Mouse (Mus musculus): Measurements from ENCODE around the gene Dnah2. TPM values are rescaled to one million over a fixed set of nuclear protein-coding genes. Genes with fewer than 3 reads are reported as not detected.

The Dnah2 gene
- polyA plus RNA-seq, 1 experiment from 2014 or later: 6.2 TPM

DNA sequence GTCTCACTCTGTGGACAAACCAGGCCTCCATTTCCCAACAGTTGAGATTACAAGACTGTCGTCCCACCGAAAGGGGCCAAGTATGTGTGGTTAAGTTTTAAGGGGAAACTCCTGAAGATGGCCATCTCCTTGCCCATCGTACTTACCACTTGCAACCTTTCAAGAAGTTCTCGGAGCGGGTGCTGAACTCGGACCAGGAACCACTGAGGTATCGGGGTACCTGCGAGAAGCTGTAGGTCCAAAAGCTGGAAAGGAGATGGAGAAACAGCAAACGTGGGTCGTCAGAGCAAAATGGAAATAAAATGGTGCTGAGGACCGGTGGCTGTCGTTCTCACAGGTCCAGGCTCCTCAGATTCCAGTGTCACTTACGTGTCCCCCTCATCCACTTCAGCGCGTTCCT, 29.4 kb upstream of the Dnah2 start:
- H3K9ac ChIP-seq (ENCODE audit: low read depth, low read length): peak overlapping the region; percentile 86
- ATAC-seq (ENCODE audit: low read depth) (no peak), DNase-seq (ENCODE audit: low spot score) (no peak)
- peak overlapping the region; percentile 73 for H3K4me3 ChIP-seq (ENCODE audit: low read depth, low read length)
- H3K27ac ChIP-seq (replicated peaks; ENCODE audit: low read depth, low read length): peak overlapping the region; percentile 75; the same call in 1 of the 2 replicates
- H3K9me3 ChIP-seq (ENCODE audit: control insufficient read depth, low read length): no peaks in the 10 kb centered on the region
- 11% methylated on average over 14 of the region's 15 CpGs for WGBS
- no peaks in the 10 kb centered on the region for H3K27me3 ChIP-seq (replicated peaks; ENCODE audit: control insufficient read depth, insufficient read depth, low read length)
- H3K36me3 ChIP-seq (ENCODE audit: control insufficient read depth, insufficient read depth, low read length): peaks cover 20% of the 10 kb centered on the region; the same call in 1 of the 2 replicates
- peak overlapping the region; percentile 69 for H3K4me2 ChIP-seq (ENCODE audit: low read depth, low read length)
- H3K4me1 ChIP-seq (ENCODE audit: control insufficient read depth, insufficient read depth, low read length): peaks cover 22% of the 10 kb centered on the region

DNA sequence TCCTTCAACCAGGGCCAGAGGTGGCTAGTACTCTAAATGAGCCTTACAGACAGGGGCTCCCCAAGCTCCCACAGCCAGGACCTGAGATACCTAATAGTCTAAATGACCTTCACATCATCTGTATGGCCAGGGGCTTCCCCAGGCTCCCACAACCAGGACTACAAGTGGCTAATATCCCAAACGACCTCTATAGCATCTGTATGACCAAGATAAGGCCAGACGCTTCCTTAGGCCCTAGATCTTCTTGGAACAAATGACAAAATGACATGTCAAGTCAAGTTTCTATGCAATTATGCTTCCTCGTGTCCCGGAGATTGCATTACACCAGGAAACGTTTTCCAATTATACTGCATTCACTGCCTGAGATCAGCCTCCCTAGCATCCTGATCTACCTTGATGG, 27.4 kb upstream of the Dnah2 start:
- H3K4me1 ChIP-seq (ENCODE audit: control insufficient read depth, insufficient read depth, low read length): peaks cover 17% of the 10 kb centered on the region
- no peak overlapping the region for H3K4me2 ChIP-seq (ENCODE audit: low read depth, low read length)
- no peaks in the 10 kb centered on the region for H3K9me3 ChIP-seq (ENCODE audit: control insufficient read depth, low read length)
- H3K9ac ChIP-seq (ENCODE audit: low read depth, low read length): peak overlapping the region; percentile 34; the same call in 1 of the 2 replicates
- H3K27me3 ChIP-seq (replicated peaks; ENCODE audit: control insufficient read depth, insufficient read depth, low read length): no peaks in the 10 kb centered on the region
- H3K36me3 ChIP-seq (ENCODE audit: control insufficient read depth, insufficient read depth, low read length): peaks cover 28% of the 10 kb centered on the region; the same call in 1 of the 2 replicates
- DNase-seq (ENCODE audit: low spot score): no peak
- WGBS: 66% methylated on average over 5 of the region's 5 CpGs
- no peak for ATAC-seq (ENCODE audit: low read depth)
- no peak overlapping the region for H3K27ac ChIP-seq (replicated peaks; ENCODE audit: low read depth, low read length)
- no peak overlapping the region for H3K4me3 ChIP-seq (ENCODE audit: low read depth, low read length)

DNA sequence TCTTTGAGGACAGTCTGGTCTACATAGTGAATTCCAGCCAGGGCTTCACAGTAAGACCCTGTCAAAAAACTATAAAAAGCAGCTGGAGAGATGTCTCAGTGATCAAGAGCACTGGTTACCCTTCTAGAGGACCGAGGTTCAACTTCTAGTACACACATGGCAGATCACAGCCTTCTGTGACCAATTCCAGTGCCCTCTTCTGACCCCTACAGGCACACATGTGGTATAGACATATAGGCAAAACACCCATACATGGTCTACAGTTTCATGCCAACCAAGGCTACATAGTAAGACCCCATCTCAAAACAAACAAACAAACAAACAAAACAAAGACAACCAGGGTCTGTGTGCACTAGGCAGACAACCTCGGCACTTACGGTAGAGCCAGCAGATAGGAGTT, 26.3 kb upstream of the Dnah2 start:
- Histone ChIP-seq H3K27me3 (replicated peaks; ENCODE audit: control insufficient read depth, insufficient read depth, low read length) (no peaks in the 10 kb centered on the region), H3K9me3 (ENCODE audit: control insufficient read depth, low read length) (no peaks in the 10 kb centered on the region), H3K4me3 (ENCODE audit: low read depth, low read length) (no peak overlapping the region), H3K4me2 (ENCODE audit: low read depth, low read length) (no peak overlapping the region), H3K9ac (ENCODE audit: low read depth, low read length) (no peak overlapping the region), H3K27ac (replicated peaks; ENCODE audit: low read depth, low read length) (no peak overlapping the region), H3K4me1 (ENCODE audit: control insufficient read depth, insufficient read depth, low read length) (peaks cover 17% of the 10 kb centered on the region), H3K36me3 (ENCODE audit: control insufficient read depth, insufficient read depth, low read length) (peaks cover 39% of the 10 kb centered on the region)
- 68% methylated on average over 3 of the region's 3 CpGs for WGBS
- ATAC-seq (ENCODE audit: low read depth): no peak
- peak; percentile 56 for DNase-seq (ENCODE audit: low spot score)

DNA sequence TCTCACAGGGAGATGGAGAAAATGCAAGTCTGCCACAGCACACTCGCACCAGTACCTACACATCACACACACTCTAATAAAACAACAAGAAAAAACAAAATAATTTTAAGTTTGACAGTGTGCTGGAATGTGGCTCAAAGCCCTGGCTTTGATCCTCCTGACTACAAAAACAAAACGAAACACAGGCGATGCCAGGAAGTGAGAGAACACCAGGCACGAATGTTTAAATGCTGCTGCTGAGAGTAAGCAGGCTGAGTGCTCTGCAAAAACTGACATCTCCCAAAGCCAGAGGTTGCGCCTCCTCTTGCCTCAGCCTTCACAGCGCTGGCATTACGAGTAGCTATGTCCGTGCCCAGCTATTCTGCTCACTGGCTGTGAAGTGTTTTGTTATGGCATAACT, 16.2 kb upstream of the Dnah2 start:
- WGBS: 70% methylated on average over 8 of the region's 8 CpGs
- DNase-seq (ENCODE audit: low spot score) (no peak), ATAC-seq (ENCODE audit: low read depth) (no peak)
- H3K9ac ChIP-seq (ENCODE audit: low read depth, low read length): no peak overlapping the region
- no peak overlapping the region for H3K4me3 ChIP-seq (ENCODE audit: low read depth, low read length)
- H3K27ac ChIP-seq (replicated peaks; ENCODE audit: low read depth, low read length): 0 out of 2 replicates have a peak overlapping the region, but pooled peaks have one; percentile 10
- no peaks in the 10 kb centered on the region for H3K9me3 ChIP-seq (ENCODE audit: control insufficient read depth, low read length)
- H3K27me3 ChIP-seq (replicated peaks; ENCODE audit: control insufficient read depth, insufficient read depth, low read length): no peaks in the 10 kb centered on the region
- H3K36me3 ChIP-seq (ENCODE audit: control insufficient read depth, insufficient read depth, low read length): peaks cover 53% of the 10 kb centered on the region
- H3K4me2 ChIP-seq (ENCODE audit: low read depth, low read length): no peak overlapping the region
- H3K4me1 ChIP-seq (ENCODE audit: control insufficient read depth, insufficient read depth, low read length): peaks cover 16% of the 10 kb centered on the region

DNA sequence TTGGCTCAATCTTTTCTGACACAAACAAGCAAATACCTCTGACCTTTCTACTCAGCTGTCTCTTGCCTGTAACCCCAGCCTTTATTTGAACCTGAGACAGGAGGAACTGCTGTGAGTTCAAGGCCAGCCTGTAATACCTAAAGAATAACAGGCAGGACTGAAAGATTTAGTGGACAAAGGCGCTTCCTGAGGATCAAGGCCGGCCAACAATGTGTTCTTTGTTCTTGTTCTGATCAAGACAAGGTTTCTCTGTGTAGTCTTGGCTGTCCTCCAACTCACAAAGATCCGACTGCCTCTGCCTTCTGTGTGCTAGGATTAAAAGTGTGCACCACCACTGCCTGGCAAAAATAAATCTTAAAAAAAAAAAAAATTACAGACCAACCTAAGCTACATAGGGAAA, 15.5 kb upstream of the Dnah2 start:
- Histone ChIP-seq H3K9ac (ENCODE audit: low read depth, low read length) (no peak overlapping the region), H3K27me3 (replicated peaks; ENCODE audit: control insufficient read depth, insufficient read depth, low read length) (no peaks in the 10 kb centered on the region), H3K9me3 (ENCODE audit: control insufficient read depth, low read length) (no peaks in the 10 kb centered on the region), H3K36me3 (ENCODE audit: control insufficient read depth, insufficient read depth, low read length) (peaks cover 48% of the 10 kb centered on the region), H3K4me3 (ENCODE audit: low read depth, low read length) (no peak overlapping the region), H3K27ac (replicated peaks; ENCODE audit: low read depth, low read length) (no peak overlapping the region), H3K4me2 (ENCODE audit: low read depth, low read length) (no peak overlapping the region), H3K4me1 (ENCODE audit: control insufficient read depth, insufficient read depth, low read length) (peaks cover 16% of the 10 kb centered on the region)
- no peak for DNase-seq (ENCODE audit: low spot score)
- 49% methylated on average over 3 of the region's 3 CpGs for WGBS
- no peak for ATAC-seq (ENCODE audit: low read depth)

DNA sequence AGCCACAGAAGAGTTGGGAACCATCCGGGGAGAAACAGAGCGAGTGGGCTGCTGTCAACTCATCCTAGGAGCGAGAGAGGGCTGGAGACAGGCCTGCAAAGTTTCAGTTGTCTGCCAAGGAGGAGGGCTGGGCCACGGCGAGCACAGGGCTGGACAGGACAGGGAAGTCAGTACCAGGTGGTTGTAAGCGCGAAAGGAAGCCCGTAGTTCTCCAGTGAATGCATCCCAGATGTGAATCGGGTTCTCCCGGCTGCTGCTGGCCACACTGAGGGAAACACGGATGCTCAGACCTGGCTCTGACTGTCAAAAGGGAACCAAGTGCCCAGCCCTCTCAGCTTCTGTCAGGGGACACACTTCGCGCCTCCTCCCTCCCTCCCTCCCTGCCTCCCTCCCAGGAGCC, 14.5 kb upstream of the Dnah2 start:
- peaks cover 46% of the 10 kb centered on the region for H3K36me3 ChIP-seq (ENCODE audit: control insufficient read depth, insufficient read depth, low read length)
- H3K27me3 ChIP-seq (replicated peaks; ENCODE audit: control insufficient read depth, insufficient read depth, low read length): no peaks in the 10 kb centered on the region
- no peak overlapping the region for H3K4me3 ChIP-seq (ENCODE audit: low read depth, low read length)
- peaks cover 24% of the 10 kb centered on the region for H3K4me1 ChIP-seq (ENCODE audit: control insufficient read depth, insufficient read depth, low read length)
- no peaks in the 10 kb centered on the region for H3K9me3 ChIP-seq (ENCODE audit: control insufficient read depth, low read length)
- H3K4me2 ChIP-seq (ENCODE audit: low read depth, low read length): no peak overlapping the region
- H3K9ac ChIP-seq (ENCODE audit: low read depth, low read length): no peak overlapping the region
- WGBS: 47% methylated on average over 11 of the region's 13 CpGs
- DNase-seq (ENCODE audit: low spot score) (no peak), ATAC-seq (ENCODE audit: low read depth) (no peak)
- no peak overlapping the region for H3K27ac ChIP-seq (replicated peaks; ENCODE audit: low read depth, low read length)

DNA sequence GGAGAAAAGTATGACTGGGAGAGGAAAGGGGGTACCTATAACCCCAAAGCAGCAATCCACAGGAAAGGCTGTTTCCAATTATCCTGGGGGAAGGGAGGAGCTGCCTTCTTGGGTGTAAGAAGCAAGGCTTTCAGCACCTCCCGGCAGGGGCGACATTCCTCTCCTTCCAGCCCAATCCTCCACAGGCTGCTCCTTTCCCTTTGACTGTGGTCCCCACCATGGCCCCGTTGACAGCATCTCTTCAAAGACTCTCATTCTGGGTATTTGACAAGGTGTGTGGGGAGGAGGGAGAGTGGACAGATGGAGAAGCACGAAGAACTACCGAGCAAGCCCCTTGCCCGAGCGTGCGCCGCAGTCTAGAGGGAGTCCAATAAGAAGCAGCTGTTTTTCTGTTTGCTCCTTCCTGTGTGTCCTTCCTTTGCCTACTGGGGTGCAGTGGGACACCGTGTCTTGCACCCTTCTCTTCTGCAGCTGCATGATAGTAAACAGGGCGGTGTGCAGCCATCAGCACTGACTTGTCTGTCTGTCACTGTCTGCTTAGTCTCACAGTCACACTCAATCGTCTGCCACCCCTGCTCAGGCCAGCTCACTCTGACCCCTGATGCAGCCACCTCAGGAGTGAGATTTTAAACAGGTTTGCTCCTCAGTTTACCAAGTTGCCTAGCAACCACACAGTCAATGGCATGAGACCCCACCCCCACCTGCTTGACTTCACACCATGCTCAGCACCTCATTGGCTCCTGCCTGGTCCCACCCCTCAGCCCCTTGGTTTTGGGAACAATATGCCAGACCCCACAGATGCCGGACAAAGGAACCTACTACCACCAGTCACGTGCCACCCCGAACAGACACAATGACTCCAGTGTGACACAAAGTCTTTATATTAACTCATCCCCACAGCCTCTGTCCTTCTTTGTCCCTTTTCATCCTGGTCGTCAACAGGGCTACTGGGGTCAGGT, 12.3 kb upstream of the Dnah2 start:
- Histone ChIP-seq H3K36me3 (ENCODE audit: control insufficient read depth, insufficient read depth, low read length) (peaks cover 30% of the 10 kb centered on the region), H3K27me3 (replicated peaks; ENCODE audit: control insufficient read depth, insufficient read depth, low read length) (no peaks in the 10 kb centered on the region), H3K9ac (ENCODE audit: low read depth, low read length) (peak overlapping the region; percentile 27), H3K9me3 (ENCODE audit: control insufficient read depth, low read length) (no peaks in the 10 kb centered on the region), H3K27ac (replicated peaks; ENCODE audit: low read depth, low read length) (peak overlapping the region; percentile 81), H3K4me3 (ENCODE audit: low read depth, low read length) (peak overlapping the region; percentile 76), H3K4me2 (ENCODE audit: low read depth, low read length) (peak overlapping the region; percentile 95), H3K4me1 (ENCODE audit: control insufficient read depth, insufficient read depth, low read length) (peaks cover 24% of the 10 kb centered on the region)
- 16% methylated on average over 16 of the region's 16 CpGs for WGBS
- ATAC-seq (ENCODE audit: low read depth): peak; percentile 16; the same call in 1 of the 2 replicates
- peak; percentile 67 for DNase-seq (ENCODE audit: low spot score)

DNA sequence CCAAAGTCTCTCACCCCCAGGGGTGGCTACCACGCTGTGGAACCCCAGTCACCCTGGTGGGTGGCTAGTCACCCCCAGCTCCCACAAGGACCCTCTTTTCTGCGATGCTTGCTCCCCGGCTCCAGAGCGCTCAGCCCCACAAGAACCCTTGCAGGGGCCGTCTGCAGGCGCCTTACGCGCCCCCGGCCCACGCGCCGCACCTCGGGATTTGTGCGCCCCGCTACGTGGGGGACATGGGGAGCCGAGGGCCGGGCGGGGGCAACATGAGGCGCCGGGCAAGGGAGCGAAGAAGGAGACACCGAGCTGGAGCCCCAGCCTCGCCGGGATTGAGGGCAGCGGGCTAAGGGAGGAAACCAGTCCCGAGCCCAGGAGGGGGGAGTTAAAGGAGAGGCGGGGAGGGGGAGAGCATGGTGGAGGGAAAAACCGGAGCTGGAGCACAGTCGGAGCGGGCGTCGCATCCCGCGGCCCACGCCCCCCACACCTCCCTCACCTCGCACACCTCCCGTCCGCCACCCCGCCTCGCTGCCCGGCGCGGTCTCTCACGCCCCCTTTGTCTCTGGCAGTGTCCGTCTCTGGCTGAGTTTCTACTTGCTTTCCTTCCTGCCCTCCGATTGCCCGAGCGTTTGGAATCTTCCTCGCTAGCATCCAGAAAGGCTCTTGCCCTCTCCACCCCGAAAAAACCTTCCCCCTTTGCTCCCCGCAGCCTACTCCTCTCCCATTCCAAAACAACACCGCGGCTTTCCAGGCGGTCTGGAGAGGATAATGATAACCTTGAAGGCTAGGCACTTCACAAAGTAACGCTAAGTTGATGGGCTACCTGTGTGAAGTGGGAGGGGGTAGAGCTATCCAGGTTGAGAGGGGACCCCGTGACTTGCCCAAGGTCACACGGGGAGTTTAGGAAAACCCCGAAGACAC, 11.2 kb upstream of the Dnah2 start, which contains the start of gene Efnb3:
TSS of gene Efnb3 (minus strand) at position 355 of the 915 bp plus-strand sequence.
- Histone ChIP-seq H3K36me3 (ENCODE audit: control insufficient read depth, insufficient read depth, low read length) (peaks cover 27% of the 10 kb centered on the region), H3K4me3 (ENCODE audit: low read depth, low read length) (peak within 1 kb of the TSS; percentile 76), H3K9ac (ENCODE audit: low read depth, low read length) (peak within 1 kb of the TSS; percentile 87), H3K27me3 (replicated peaks; ENCODE audit: control insufficient read depth, insufficient read depth, low read length) (no peaks in the 10 kb centered on the region), H3K27ac (replicated peaks; ENCODE audit: low read depth, low read length) (peak within 1 kb of the TSS; percentile 81), H3K4me1 (ENCODE audit: control insufficient read depth, insufficient read depth, low read length) (peaks cover 24% of the 10 kb centered on the region), H3K4me2 (ENCODE audit: low read depth, low read length) (peak within 1 kb of the TSS; percentile 95), H3K9me3 (ENCODE audit: control insufficient read depth, low read length) (no peaks in the 10 kb centered on the region)
- DNase-seq (ENCODE audit: low spot score) (peak; percentile 86), ATAC-seq (ENCODE audit: low read depth) (peak; percentile 81)
- under 1% methylated on average over 46 of the region's 59 CpGs for WGBS
